Mouse (Mus musculus) testis, adult 2 months (tissue): ENCODE results near the gene Hoxd3.

Experiments
- CTCF ChIP-seq: fragments of 200-500 bp; IDR thresholded peaks from 2 replicates; pipeline ENCODE4 v1.5.1; 2012; ENCODE audit warnings: low read depth, mild to moderate bottlenecking, inconsistent platforms, low read length, moderate library complexity; ENCODE audit not compliant: control insufficient read depth, insufficient read depth, insufficient replicate concordance
- POLR2A ChIP-seq: fragments of 200-500 bp; IDR thresholded peaks from 2 replicates; pipeline ENCODE4 v1.6.1; 2012; ENCODE audit warnings: low read depth, mild to moderate bottlenecking, inconsistent platforms, low read length, moderate library complexity; ENCODE audit not compliant: control insufficient read depth

DNA sequence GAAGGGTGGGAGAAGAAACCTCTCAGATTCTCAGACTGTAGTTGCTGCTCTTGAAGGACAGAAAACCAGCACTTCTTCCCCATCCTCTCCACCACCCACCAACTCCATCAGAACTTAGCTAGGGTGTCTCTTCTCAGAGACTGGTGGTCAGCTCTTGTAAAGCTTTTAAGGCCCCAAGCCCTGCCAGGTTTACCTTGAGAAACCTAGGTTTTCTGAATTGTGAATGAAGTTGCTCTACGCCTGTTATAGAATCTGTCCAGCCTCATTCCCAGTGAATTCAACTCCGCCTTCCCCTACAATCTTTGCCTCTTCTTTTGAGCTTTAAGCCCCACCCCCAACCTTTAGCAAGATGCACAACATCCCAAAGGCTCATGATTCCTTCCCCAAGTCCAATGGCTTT is 34.6 kb upstream of the Hoxd3 start:
- TF ChIP-seq POLR2A, result no peak
- TF ChIP-seq CTCF, result no peak
